Mouse (Mus musculus) limb, embryonic 13.5 days (tissue): ENCODE data around the gene Hoxc5. TPM values are rescaled to one million over a fixed set of nuclear protein-coding genes. Genes with fewer than 3 reads are reported as not detected.

Experiments used
- ATAC-seq: fragments of 200-750 bp; cut with Nextera tagmentation; 2 replicates; pipeline ENCODE4 v1.8.0; 2017; ENCODE audit warnings: low read depth, moderate number of reproducible peaks, moderate TSS enrichment; ENCODE audit not compliant: low FRiP score
- H3K27ac ChIP-seq: fragments of 300-500 bp; sonication (generic); 2 replicates; pipeline ENCODE4 v1.5.1; 2015; ENCODE audit warnings: inconsistent platforms, mild to moderate bottlenecking, moderate library complexity
- H3K27me3 ChIP-seq: fragments of 300-500 bp; sonication (generic); 2 replicates; pipeline ENCODE4 v1.6.1; 2015; ENCODE audit warnings: mild to moderate bottlenecking, inconsistent platforms
- H3K36me3 ChIP-seq: fragments of 300-500 bp; sonication (generic); 2 replicates; pipeline ENCODE4 v1.6.1; 2015; ENCODE audit warnings: inconsistent platforms, mild to moderate bottlenecking, moderate library complexity
- H3K4me1 ChIP-seq: fragments of 300-500 bp; sonication (generic); 2 replicates; pipeline ENCODE4 v1.6.1; 2015; ENCODE audit warnings: inconsistent platforms
- H3K4me2 ChIP-seq: fragments of 300-500 bp; sonication (generic); replicated peaks from 2 replicates; pipeline ENCODE4 v1.6.1; 2015; ENCODE audit warnings: inconsistent platforms, mild to moderate bottlenecking, moderate library complexity
- H3K4me3 ChIP-seq: fragments of 300-500 bp; sonication (generic); 2 replicates; pipeline ENCODE4 v1.5.1; 2015; ENCODE audit warnings: moderate library complexity, mild to moderate bottlenecking, inconsistent platforms
- H3K9ac ChIP-seq: fragments of 300-500 bp; sonication (generic); 2 replicates; pipeline ENCODE4 v1.6.1; 2015; ENCODE audit warnings: mild to moderate bottlenecking, inconsistent platforms
- H3K9me3 ChIP-seq: fragments of 300-500 bp; sonication (generic); 2 replicates; pipeline ENCODE4 v1.6.1; 2016; ENCODE audit warnings: inconsistent platforms
- WGBS: fragments of 180-500 bp; shearing (Covaris S2); methylation state at CpG from one replicate; pipeline ENCODE4 v1.1.7; 2015; 5-methylcytosine and 5-hydroxymethylcytosine counted together
- polyA plus RNA-seq: library from polyadenylated mRNA; unstranded; fragments of >200 nt; fragmentation: Nextera tagmentation; extraction: Ambion mirVana; gene quantifications from 2 replicates; pipeline ENCODE4 v1.2.1, GENCODE M21; 2015

Gene Hoxc5
- polyA plus RNA-seq, 1 experiment from 2014 or later: 5.2 TPM

DNA sequence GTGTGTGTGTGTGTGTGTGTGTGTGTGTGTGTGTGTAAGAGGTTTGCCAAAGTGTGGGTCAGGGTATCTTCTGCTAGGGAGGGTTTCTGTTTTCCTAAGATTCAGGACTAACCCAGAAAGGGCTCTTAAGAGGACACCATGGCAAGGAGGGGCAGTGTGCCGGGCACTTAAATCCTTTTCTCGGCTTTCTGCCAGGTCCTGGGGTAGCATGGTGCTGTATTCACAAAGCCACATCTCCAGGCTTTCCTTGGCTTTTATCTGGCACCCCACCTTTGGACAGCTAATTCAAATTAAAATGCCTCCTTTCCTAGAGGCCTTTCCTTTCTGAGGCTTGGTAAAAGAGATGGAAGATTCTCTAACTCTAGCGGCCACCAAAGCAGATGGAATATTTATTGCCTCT lies 72.4 kb downstream of the Hoxc5 start:
- WGBS: 16% methylated on average over 3 of the region's 3 CpGs
- H3K4me1 ChIP-seq: peaks cover 20% of the 10 kb centered on the region
- H3K9ac ChIP-seq: no peak overlapping the region
- no peak for ATAC-seq
- no peaks in the 10 kb centered on the region for H3K36me3 ChIP-seq
- no peak overlapping the region for H3K4me3 ChIP-seq
- H3K9me3 ChIP-seq: no peaks in the 10 kb centered on the region
- H3K27ac ChIP-seq: no peak overlapping the region
- H3K4me2 ChIP-seq: no peak overlapping the region
- H3K27me3 ChIP-seq: peaks cover 100% of the 10 kb centered on the region

DNA sequence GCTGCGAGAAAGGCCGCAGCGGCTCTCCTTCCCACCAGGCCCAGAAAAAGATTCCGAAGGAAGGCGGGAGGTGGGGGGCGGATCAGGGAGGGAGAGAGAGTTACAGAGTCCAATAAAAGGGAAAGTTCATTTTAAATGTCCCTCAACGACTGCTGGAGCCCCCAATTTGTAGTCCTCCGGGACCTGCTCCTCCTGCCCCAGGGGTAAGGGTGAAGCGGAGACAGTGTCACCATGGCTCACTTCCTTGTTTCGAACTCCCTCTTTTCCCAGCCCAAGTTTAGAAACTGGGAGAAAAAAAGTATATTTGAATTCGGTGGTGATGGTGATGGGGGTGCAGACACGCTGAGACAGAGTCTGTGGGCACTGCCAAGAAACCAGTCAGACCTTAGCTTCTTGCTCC lies 73.4 kb downstream of the Hoxc5 start:
- Histone ChIP-seq H3K4me3 (no peak overlapping the region), H3K36me3 (no peaks in the 10 kb centered on the region), H3K27me3 (peaks cover 96% of the 10 kb centered on the region), H3K4me2 (peak overlapping the region; percentile 36), H3K9me3 (no peaks in the 10 kb centered on the region), H3K27ac (no peak overlapping the region), H3K9ac (no peak overlapping the region), H3K4me1 (peaks cover 10% of the 10 kb centered on the region)
- 17% methylated on average over 12 of the region's 12 CpGs for WGBS
- ATAC-seq: no peak

DNA sequence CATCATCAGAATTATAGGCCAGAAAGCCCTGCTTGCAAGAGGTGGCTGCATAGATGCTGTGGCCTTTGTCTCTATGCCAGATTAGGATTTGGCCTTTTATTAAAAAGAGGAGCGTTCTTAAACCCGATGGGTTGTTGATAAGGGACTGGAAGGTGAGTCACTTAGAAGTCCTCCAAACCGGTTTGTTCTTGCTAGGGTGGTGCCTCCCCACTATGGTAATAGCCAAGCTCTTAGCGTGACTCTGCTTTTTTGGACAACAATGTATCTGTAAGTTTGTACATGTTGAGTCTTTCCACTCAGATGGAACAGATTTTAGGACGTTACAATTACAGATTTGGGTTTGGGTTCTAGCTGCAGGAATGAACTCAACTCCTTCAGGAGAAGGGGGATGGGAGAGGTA lies 74.4 kb downstream of the Hoxc5 start:
- 23% methylated on average over 5 of the region's 5 CpGs for WGBS
- Histone ChIP-seq H3K36me3 (no peaks in the 10 kb centered on the region), H3K27ac (no peak overlapping the region), H3K4me2 (no peak overlapping the region), H3K4me3 (no peak overlapping the region), H3K9me3 (no peaks in the 10 kb centered on the region), H3K4me1 (peaks cover 10% of the 10 kb centered on the region), H3K9ac (no peak overlapping the region), H3K27me3 (peaks cover 92% of the 10 kb centered on the region)
- no peak for ATAC-seq

DNA sequence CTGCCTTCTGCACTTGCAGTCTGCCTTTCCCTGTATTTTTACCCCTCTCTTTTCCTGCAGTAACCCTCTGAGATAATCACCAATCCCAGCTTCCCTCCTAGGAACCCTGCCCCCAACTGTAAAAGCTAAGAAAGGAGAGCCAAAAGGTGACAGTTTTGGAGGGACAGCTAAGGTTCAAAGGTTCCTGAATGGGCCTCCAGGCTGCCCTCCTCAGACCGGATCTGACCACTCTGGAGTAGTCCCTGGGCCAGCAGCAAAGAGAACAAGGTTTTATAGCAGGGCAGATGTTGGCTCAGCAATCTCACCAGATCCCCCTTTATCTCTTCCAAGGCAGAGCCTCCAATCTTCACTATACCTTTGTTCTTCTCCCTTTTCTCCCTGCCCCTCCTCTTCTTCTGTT lies 75.0 kb downstream of the Hoxc5 start:
- Histone ChIP-seq H3K27me3 (peaks cover 90% of the 10 kb centered on the region), H3K4me2 (no peak overlapping the region), H3K27ac (no peak overlapping the region), H3K4me1 (peaks cover 10% of the 10 kb centered on the region), H3K9me3 (no peaks in the 10 kb centered on the region), H3K4me3 (no peak overlapping the region), H3K36me3 (no peaks in the 10 kb centered on the region), H3K9ac (no peak overlapping the region)
- 6% methylated on average over 1 of the region's 1 CpGs for WGBS
- no peak for ATAC-seq

DNA sequence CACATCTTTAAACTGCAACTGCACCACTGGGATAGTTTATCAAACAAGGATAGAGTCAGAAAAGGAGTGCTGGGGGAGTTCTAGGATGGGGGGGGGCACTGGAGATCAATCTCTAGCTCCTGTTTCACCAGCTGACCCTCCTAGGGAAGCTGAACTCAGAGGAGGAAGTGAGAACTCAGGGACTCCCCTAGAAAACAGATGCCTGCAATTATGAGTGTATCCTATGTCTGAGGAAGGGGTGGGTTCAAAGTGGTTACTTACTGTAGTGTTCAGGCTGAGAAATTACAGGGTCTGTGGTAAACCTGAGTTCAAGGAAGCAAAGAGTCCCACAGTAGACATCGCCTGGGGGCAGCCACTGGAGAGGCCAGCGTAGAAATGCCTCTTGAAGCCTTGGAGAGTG lies 84.4 kb downstream of the Hoxc5 start:
- H3K4me3 ChIP-seq: no peak overlapping the region
- H3K9ac ChIP-seq: no peak overlapping the region
- peaks cover 90% of the 10 kb centered on the region for H3K27me3 ChIP-seq
- no peaks in the 10 kb centered on the region for H3K36me3 ChIP-seq
- ATAC-seq: no peak
- no peaks in the 10 kb centered on the region for H3K9me3 ChIP-seq
- no peak overlapping the region for H3K4me2 ChIP-seq
- no peaks in the 10 kb centered on the region for H3K4me1 ChIP-seq
- no peak overlapping the region for H3K27ac ChIP-seq
- WGBS: 40% methylated on average over 2 of the region's 2 CpGs

DNA sequence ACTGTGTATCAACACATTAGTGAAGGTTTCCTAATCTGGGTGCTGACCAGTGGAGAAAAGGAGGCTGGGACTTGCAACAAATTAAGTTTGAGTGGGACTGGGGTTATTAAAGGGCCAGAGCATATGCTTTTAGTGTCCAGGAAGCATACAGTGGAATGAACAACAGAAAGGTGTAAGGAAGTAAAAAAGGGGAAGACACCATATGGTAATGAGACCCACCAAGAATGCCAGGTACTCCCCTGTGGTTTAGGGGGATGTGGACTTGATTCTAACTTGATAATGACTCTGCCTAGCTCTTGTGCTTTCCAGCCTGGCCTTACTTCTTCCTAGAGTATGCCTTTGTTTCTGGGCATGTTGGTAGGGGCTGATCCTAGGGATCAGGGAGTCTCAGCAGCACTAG lies 86.0 kb downstream of the Hoxc5 start:
- Histone ChIP-seq H3K27ac (no peak overlapping the region), H3K27me3 (peaks cover 91% of the 10 kb centered on the region)
- ATAC-seq: no peak

DNA sequence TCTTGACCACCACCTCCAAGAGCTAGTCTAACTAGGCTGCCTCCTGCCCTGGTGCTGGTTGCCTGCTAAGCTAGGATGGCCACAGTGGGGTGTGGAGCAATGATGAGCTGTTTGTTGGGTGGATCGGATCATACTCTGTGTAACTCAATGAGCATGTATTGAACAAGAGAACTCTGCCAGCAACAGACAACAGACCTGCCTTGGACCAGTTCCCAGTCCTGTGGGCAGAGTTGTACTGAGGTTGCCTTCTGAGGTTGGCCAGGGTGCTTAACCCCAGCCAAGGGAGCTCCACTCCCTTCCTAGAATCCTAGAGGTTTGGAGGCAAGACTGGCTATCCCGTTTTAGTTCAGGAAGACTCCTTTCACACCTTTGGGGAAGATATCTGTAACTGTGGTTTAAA lies 89.2 kb downstream of the Hoxc5 start:
- Histone ChIP-seq H3K36me3 (no peaks in the 10 kb centered on the region), H3K9me3 (no peaks in the 10 kb centered on the region), H3K27me3 (peaks cover 91% of the 10 kb centered on the region), H3K4me2 (no peak overlapping the region), H3K9ac (no peak overlapping the region), H3K4me3 (no peak overlapping the region), H3K27ac (no peak overlapping the region), H3K4me1 (peaks cover 19% of the 10 kb centered on the region)
- ATAC-seq: no peak
- 48% methylated on average over 2 of the region's 2 CpGs for WGBS

More for the DNA sequence above, 86.0 kb downstream of the Hoxc5 start:
- Histone ChIP-seq H3K9me3 (no peaks in the 10 kb centered on the region), H3K36me3 (no peaks in the 10 kb centered on the region), H3K9ac (no peak overlapping the region), H3K4me1 (no peaks in the 10 kb centered on the region), H3K4me2 (no peak overlapping the region), H3K4me3 (no peak overlapping the region)

DNA sequence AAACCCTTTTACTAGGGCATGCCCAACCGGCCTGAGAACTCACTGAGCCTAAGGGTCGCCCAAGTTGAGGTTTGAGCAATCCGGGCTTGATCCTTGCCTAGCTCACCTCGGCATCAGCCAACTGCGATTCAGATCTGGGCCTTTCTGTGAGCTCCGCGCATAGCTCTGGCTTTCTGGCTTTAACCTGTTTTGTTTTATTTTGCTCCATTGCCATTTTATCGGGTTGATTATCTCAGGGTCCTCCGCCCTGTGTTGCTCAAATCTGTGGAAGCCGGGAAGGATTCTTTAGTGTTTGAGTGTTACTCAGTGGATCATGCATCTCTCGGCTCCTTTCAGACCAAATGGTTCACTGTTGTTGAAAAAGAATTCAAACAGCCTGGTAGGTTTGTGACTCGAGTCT lies 91.5 kb downstream of the Hoxc5 start:
- WGBS: 16% methylated on average over 12 of the region's 12 CpGs
- peaks cover 95% of the 10 kb centered on the region for H3K27me3 ChIP-seq
- H3K4me2 ChIP-seq: no peak overlapping the region

DNA sequence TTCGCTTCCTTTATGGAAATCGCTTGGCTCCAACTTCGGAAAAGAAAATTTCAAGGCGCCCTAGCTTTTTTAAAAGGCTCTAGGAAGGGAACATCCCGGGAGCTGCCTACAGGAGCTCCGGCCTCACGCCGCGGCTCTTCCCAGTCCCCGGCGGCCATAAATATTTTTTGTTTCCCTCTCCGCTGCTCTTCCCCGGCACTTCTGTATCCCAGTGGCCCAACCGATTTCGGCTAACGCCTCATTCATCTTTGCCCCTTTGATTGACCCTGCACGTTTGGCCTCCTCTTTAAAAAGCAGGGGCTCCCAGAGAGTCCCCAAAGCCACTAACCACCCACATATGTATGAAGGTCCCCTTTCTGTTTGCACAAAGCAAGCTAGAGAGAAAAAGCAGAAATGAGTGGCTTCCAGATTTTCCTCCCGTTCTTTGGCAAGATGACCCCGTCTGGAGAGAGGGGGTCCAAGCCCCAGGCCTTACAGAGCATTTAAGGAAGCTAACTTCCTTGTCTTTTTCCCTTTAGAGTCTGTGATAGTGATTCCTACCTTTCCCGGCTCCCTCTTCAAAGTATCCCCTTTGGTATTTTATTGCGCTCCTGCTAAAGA lies 92.2 kb downstream of the Hoxc5 start:
- WGBS: 5% methylated on average over 21 of the region's 21 CpGs
- Histone ChIP-seq H3K9me3 (no peaks in the 10 kb centered on the region), H3K27me3 (peaks cover 95% of the 10 kb centered on the region), H3K27ac (no peak overlapping the region), H3K9ac (no peak overlapping the region), H3K4me1 (peaks cover 26% of the 10 kb centered on the region), H3K36me3 (no peaks in the 10 kb centered on the region), H3K4me2 (peak overlapping the region; percentile 10; the same call in 1 of the 2 replicates), H3K4me3 (no peak overlapping the region)
- ATAC-seq: no peak

More for the DNA sequence above, 91.5 kb downstream of the Hoxc5 start:
- Histone ChIP-seq H3K9me3 (no peaks in the 10 kb centered on the region), H3K36me3 (no peaks in the 10 kb centered on the region), H3K9ac (no peak overlapping the region), H3K4me1 (peaks cover 26% of the 10 kb centered on the region), H3K4me3 (no peak overlapping the region), H3K27ac (no peak overlapping the region)
- ATAC-seq: no peak

DNA sequence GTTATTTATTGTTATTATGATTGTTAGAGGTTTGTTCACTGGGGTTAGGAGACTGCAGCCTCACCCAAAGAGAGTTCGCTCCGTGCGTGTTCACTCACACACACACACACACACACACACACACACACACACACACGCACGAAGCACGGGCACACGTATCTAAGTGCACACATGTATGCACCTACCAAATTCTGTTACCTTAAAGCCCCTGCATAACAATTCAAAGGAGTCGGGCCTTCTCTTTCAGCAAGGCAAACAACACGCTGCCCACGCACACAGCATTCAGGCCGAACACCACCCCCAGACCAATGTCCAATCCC lies 92.7 kb downstream of the Hoxc5 start:
- no peak overlapping the region for H3K27ac ChIP-seq
- ATAC-seq: no peak
- peak overlapping the region; percentile 50 for H3K4me2 ChIP-seq
- WGBS: 14% methylated on average over 11 of the region's 11 CpGs
- H3K4me3 ChIP-seq: no peak overlapping the region
- H3K36me3 ChIP-seq: no peaks in the 10 kb centered on the region
- no peaks in the 10 kb centered on the region for H3K9me3 ChIP-seq
- no peak overlapping the region for H3K9ac ChIP-seq
- peaks cover 26% of the 10 kb centered on the region for H3K4me1 ChIP-seq
- H3K27me3 ChIP-seq: peaks cover 95% of the 10 kb centered on the region

DNA sequence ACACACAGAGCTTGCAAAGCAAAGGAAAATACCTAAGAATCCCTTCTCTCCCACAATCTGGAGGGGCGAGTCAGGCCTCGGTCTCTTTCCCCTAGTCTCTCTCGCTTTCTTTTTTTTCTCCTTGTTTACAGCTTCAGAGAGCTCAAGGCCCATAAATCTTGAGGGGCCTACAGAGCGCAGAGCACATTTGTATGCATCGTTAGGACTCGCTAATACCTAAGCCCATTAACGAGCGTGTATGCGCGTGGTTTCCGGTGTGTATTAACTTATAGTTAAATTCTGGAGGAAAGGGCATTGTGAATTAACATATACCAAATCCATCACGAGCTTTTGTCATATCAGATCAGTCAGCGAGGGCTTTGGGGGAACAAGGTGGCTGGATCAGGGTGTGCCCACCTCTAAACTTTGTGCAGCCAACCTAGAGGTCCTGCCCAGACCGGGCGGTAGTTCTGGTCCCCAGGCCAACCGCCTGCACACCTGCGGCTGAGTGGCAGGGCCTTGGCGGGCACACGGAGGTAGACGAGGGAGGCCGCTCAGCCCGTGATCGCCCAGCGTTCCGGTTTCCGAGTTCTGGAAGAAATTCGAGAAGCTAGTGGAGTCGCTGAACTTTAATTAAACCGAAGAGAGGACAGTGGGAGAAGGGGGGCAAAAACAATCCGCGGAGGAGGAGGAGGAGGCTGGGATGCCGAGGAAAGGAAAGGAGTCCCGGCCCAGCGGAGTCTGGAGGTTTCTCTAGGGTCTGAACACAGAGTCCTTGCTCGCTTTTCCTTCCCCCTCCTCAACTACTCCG lies 93.3 kb downstream of the Hoxc5 start:
- 6% methylated on average over 36 of the region's 36 CpGs for WGBS

DNA sequence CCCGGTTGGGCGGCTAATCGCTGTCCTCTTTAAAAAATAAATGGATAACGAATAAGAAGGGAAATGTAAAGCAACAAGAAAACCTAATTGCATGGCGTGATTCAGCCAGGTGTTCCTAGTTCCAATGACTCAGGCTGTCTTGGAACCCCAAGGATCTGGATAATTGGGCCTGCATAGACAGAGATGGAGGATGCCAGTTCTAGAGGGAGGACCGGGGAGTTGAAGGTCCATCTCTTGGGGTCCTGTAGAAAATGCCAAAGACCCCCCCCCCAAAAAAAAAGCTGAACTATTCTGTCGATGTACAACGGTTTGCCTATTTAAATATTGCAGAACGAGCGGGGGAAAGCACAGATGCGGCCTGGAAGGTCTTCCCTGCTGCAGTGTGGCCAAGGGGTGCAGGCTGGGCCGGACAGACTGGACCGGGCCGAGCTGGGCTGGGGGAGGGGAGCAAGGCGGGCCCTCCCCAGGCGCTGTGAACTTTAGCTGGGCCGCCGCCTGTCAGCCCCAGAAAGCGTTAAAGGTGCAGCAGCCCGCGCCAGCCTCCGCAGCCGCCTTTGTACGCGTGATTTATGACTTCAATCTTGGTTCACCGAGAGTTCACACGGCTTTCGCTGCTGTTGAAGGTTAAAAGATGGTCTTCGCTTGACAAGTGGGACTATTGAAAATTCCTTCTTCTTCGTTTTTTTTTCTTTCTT lies 94.0 kb downstream of the Hoxc5 start:
- H3K4me2 ChIP-seq: peak overlapping the region; percentile 50
- peaks cover 26% of the 10 kb centered on the region for H3K4me1 ChIP-seq
- H3K27ac ChIP-seq: no peak overlapping the region
- H3K9ac ChIP-seq: no peak overlapping the region
- H3K27me3 ChIP-seq: peaks cover 95% of the 10 kb centered on the region
- no peaks in the 10 kb centered on the region for H3K9me3 ChIP-seq
- peak overlapping the region; percentile 10; the same call in 1 of the 2 replicates for H3K4me3 ChIP-seq
- WGBS: 3% methylated on average over 30 of the region's 30 CpGs
- no peaks in the 10 kb centered on the region for H3K36me3 ChIP-seq
- no peak for ATAC-seq

More for the DNA sequence above, 93.3 kb downstream of the Hoxc5 start:
- Histone ChIP-seq H3K36me3 (no peaks in the 10 kb centered on the region), H3K4me1 (peaks cover 26% of the 10 kb centered on the region), H3K4me2 (peak overlapping the region; percentile 50), H3K9ac (no peak overlapping the region), H3K27me3 (peaks cover 95% of the 10 kb centered on the region), H3K27ac (no peak overlapping the region), H3K9me3 (no peaks in the 10 kb centered on the region), H3K4me3 (peak overlapping the region; percentile 21)
- ATAC-seq: 0 out of 2 replicates have a peak, but pooled peaks have one; percentile 39
